Mouse (Mus musculus) spleen, postnatal 4 days (tissue): ENCODE data around the gene Gm17631.
"Not testable (repeated sequence)": the region's sequence is repeated elsewhere in the genome, so short reads cannot be mapped to it uniquely, and the experiment has no call there.

Experiments used
- DNase-seq, 2 experiments: peaks; one replicate each; pipeline ENCODE4 v3.0.0; 2022; ENCODE audit warnings: low spot score in 2 of 2

Gm17631 gene

DNA sequence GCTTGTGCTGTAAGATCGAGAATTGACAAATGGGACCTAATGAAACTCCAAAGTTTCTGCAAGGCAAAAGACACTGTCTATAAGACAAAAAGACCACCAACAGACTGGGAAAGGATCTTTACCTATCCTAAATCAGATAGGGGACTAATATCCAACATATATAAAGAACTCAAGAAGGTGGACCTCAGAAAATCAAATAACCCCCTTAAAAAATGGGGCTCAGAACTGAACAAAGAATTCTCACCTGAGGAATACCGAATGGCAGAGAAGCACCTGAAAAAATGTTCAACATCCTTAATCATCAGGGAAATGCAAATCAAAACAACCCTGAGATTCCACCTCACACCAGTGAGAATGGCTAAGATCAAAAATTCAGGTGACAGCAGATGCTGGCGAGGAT lies at the start of gene Gm17631:
Gene Gm17631, plus strand, starts transcription at position 301 of the 400 bp plus-strand sequence.
- DNase-seq = not testable (repeated sequence)

- DNase-seq = no peak
These were observed 44.7 kb upstream of the Gm17631 start for GRCm38 (mm10) chr6:129817731-129818130.

- no peak for DNase-seq
These were observed 38.4 kb upstream of the Gm17631 start for GRCm38 (mm10) chr6:129824004-129824403.

DNA sequence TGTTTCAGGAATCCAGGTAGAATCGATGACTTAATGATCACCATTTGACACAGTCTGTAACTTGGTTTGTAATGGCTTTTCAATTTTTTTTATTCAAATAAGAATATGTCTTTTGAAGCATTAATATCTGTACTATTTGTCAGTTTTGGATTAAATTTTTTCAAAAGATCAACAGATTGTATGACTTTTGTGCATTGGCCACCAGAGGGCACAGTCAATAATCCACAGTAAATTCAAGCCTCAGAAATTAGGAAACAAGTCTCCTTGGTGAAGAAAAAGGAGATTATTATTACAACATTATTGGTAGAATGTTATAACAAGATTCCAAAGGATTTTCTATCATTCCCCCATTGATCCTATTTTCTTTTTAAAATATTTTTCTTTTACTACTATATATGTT lies 36.9 kb upstream of the Gm17631 start:
- DNase-seq = no peak

GRCm38 (mm10) chr6:129876549-129876948 lies 14.1 kb downstream of the Gm17631 start, which contains the start of gene Klra17:
Gene Klra17 (minus strand): TSS chr6:129876672.
- no peak for DNase-seq

DNA sequence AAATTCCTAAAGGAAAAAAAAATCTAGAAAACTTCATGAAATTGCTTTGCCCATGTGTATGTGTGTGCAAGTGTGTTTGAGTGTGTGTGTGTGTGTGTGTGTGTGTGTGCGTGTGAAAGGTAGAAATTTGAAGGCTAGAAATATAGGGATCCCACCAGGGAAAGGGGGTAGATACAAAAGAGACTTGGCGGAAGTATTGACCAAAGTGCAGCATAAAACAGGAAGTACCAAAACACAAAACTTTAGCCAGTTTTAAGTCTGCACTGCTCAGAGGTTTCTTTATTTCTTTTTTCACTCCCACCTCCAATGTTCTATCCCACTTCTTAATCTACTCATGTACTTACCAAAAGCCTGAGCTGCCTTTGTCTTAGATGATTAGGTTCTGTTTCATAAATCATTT lies 20.1 kb downstream of the Gm17631 start:
- no peak for DNase-seq
